Mouse (Mus musculus) midbrain, embryonic 16.5 days (tissue): ENCODE results near the gene Dnajb13. TPM values are rescaled to one million over a fixed set of nuclear protein-coding genes. Genes with fewer than 3 reads are reported as not detected.

Experiments
- ATAC-seq: fragments of 200-750 bp; cut with Nextera tagmentation; 2 replicates; pipeline ENCODE4 v1.8.0; 2017; ENCODE audit warnings: moderate TSS enrichment
- H3K27ac ChIP-seq: fragments of 300-500 bp; sonication (generic); 2 replicates; pipeline ENCODE4 v1.5.1; 2014; ENCODE audit warnings: mild to moderate bottlenecking, low read length, mixed read lengths
- H3K27me3 ChIP-seq: fragments of 300-500 bp; sonication (generic); 2 replicates; pipeline ENCODE4 v1.6.1; 2014; ENCODE audit warnings: low read depth, low read length, mixed read lengths; ENCODE audit not compliant: control insufficient read depth, insufficient read depth
- H3K36me3 ChIP-seq: fragments of 300-500 bp; sonication (generic); 2 replicates; pipeline ENCODE4 v1.6.1; 2014; ENCODE audit warnings: mild to moderate bottlenecking, low read length, moderate library complexity, mixed read lengths; ENCODE audit not compliant: control insufficient read depth, insufficient read depth
- H3K4me1 ChIP-seq: fragments of 300-500 bp; sonication (generic); 2 replicates; pipeline ENCODE4 v1.6.1; 2014; ENCODE audit warnings: mild to moderate bottlenecking, low read length, mixed read lengths; ENCODE audit not compliant: control insufficient read depth, insufficient read depth
- H3K4me2 ChIP-seq: fragments of 300-500 bp; sonication (generic); 2 replicates; pipeline ENCODE4 v1.6.1; 2014; ENCODE audit warnings: mild to moderate bottlenecking, low read length, mixed read lengths
- H3K4me3 ChIP-seq: fragments of 300-500 bp; sonication (generic); 2 replicates; pipeline ENCODE4 v1.5.1; 2014; ENCODE audit warnings: low read depth, mild to moderate bottlenecking, low read length, moderate library complexity, mixed read lengths
- H3K9ac ChIP-seq: fragments of 300-500 bp; sonication (generic); 2 replicates; pipeline ENCODE4 v1.6.1; 2014; ENCODE audit warnings: low read depth, low read length, mixed read lengths
- H3K9me3 ChIP-seq: fragments of 300-500 bp; sonication (generic); replicated peaks from 2 replicates; pipeline ENCODE4 v1.6.1; 2014; ENCODE audit warnings: mild to moderate bottlenecking, low read length, mixed read lengths; ENCODE audit not compliant: control insufficient read depth, poor library complexity, severe bottlenecking
- WGBS: fragments of 180-500 bp; shearing (Covaris S2); extraction: QIAGEN DNeasy Blood & Tissue Kit; methylation state at CpG from one replicate; pipeline ENCODE4 v1.1.7; 2014; 5-methylcytosine and 5-hydroxymethylcytosine counted together
- polyA plus RNA-seq: library from polyadenylated mRNA; unstranded; fragments of >200 nt; fragmentation: Nextera tagmentation; extraction: Ambion mirVana; gene quantifications from 2 replicates; pipeline ENCODE4 v1.2.1, GENCODE M21; 2015

The Dnajb13 gene
- 3.9 and 4.4 TPM in 2 replicates for polyA plus RNA-seq

DNA sequence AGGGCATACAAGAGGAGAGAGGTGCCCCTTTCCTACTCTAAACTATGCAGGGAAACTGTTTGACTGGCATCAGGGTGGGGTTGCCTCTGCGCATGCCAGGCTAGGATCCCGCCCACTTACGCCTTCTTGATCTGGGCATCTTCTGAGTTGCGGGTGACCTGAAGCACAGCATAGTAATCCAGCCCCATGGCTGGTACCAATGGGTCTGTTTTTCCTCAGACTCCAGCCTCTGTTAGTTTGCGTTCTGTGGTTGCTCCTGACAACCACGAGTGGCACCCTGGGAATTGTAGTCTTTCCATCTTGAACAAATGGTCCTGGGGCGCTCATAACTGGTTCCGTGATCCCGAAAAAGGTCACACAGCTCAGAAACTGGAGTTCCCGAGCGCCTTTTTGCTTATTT, at the start of gene Dnajb13:
TSS of gene Dnajb13 (minus strand) at position 388 of the 400 bp plus-strand sequence.
- Histone ChIP-seq H3K27ac (no peak within 1 kb of the TSS), H3K9ac (no peak within 1 kb of the TSS), H3K27me3 (no peaks in the 10 kb centered on the region), H3K4me1 (no peaks in the 10 kb centered on the region), H3K36me3 (no peaks in the 10 kb centered on the region), H3K4me3 (no peak within 1 kb of the TSS), H3K9me3 (no peaks in the 10 kb centered on the region), H3K4me2 (peak within 1 kb of the TSS; percentile 1)
- 48% methylated on average over 11 of the region's 11 CpGs for WGBS
- ATAC-seq = peak; percentile 71

- Histone ChIP-seq H3K9me3 (no peaks in the 10 kb centered on the region), H3K9ac (no peak overlapping the region), H3K4me3 (no peak overlapping the region), H3K36me3 (0 out of 2 replicates have a peak, but pooled peaks cover 3% of the 10 kb centered on the region), H3K4me1 (peaks cover 3% of the 10 kb centered on the region; the same call in 1 of the 2 replicates), H3K4me2 (no peak overlapping the region), H3K27me3 (no peaks in the 10 kb centered on the region), H3K27ac (peak overlapping the region; percentile 76)
- peak; percentile 39; the same call in 1 of the 2 replicates for ATAC-seq
- 33% methylated on average over 11 of the region's 11 CpGs for WGBS
Measured at GRCm38 (mm10) chr7:100561861-100562587, 47.3 kb upstream of the Dnajb13 start.

- Histone ChIP-seq H3K4me1 (peaks cover 16% of the 10 kb centered on the region; the same call in 1 of the 2 replicates), H3K36me3 (no peaks in the 10 kb centered on the region), H3K27me3 (no peaks in the 10 kb centered on the region), H3K9me3 (no peaks in the 10 kb centered on the region), H3K4me3 (no peak overlapping the region), H3K4me2 (no peak overlapping the region), H3K27ac (no peak overlapping the region), H3K9ac (no peak overlapping the region)
- ATAC-seq = no peak
- 82% methylated on average over 4 of the region's 4 CpGs for WGBS
Measured at GRCm38 (mm10) chr7:100559331-100559730, 44.6 kb upstream of the Dnajb13 start.

DNA sequence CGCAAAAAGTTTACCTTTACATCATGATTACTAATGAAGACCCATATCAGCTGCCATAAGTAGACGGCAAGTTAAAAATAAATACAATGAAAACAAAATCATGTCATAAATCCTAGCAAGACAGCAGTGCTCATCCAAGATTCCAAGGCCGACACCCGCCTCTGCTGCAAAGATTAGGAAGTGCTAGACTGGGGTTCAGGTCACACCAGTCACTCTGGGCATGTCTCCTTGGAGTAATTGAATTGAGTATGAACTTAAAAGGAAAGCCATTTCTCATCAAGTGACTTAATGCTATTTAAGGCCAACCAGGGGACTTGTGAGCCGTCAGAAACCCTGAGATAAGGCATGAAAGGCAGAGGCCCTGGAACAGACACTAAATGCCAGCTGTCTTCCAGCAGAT, 42.5 kb upstream of the Dnajb13 start:
- Histone ChIP-seq H3K4me1 (peaks cover 14% of the 10 kb centered on the region; the same call in 1 of the 2 replicates), H3K4me3 (no peak overlapping the region), H3K9me3 (no peaks in the 10 kb centered on the region), H3K4me2 (no peak overlapping the region), H3K27ac (no peak overlapping the region), H3K9ac (no peak overlapping the region), H3K27me3 (no peaks in the 10 kb centered on the region), H3K36me3 (no peaks in the 10 kb centered on the region)
- no peak for ATAC-seq
- 85% methylated on average over 5 of the region's 5 CpGs for WGBS

DNA sequence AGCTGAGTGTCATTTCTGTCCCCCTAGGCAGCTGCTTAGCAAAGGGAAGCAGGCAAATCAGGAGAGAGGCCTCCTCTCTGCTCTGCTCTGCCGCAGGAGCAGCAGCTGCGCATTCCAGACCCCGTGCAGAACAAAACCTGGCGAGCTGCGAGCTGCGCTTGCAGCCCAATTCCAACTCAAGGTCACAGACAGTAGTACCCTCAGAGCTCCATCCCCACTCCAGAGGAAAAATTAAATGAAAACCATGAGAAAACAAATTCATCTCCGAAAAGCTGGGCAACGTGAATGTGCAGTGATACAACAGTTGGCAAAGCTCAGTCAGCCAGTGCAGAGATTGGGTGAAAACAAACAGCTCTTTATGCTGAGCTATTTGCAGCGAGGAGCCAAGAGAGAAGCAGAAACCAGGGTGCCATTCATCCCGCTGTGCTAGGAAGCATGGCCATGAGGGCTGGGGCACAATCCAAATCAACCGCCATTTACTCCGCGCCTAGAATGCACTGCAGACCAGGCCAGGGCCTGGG, 40.7 kb upstream of the Dnajb13 start:
- peak; percentile 91 for ATAC-seq
- Histone ChIP-seq H3K36me3 (no peaks in the 10 kb centered on the region), H3K4me1 (peaks cover 13% of the 10 kb centered on the region; the same call in 1 of the 2 replicates), H3K9ac (peak overlapping the region; percentile 52; the same call in 1 of the 2 replicates), H3K9me3 (no peaks in the 10 kb centered on the region), H3K4me3 (no peak overlapping the region), H3K4me2 (peak overlapping the region; percentile 26), H3K27me3 (no peaks in the 10 kb centered on the region), H3K27ac (peak overlapping the region; percentile 91)
- 16% methylated on average over 13 of the region's 13 CpGs for WGBS

DNA sequence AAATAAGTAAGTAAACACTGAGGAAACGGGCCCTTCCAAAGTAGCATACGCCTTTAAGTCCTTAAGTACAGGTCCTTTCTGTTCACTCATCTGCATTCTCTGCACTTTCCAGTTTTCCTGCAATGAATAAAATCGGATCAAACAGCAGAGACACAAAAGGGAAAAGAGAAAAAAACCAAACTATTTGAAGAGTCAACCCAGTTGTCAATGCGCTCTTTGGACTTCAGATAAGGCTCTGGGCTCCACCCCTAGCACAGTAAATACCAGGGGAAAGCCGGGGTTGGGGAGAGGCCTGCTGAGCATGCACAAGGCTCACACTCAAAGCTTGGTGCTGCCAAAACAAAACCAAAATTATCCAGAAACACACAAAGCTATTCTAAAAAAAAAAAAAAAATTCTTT, 40.2 kb upstream of the Dnajb13 start:
- H3K9ac ChIP-seq = no peak overlapping the region
- peak overlapping the region; percentile 91 for H3K27ac ChIP-seq
- no peaks in the 10 kb centered on the region for H3K27me3 ChIP-seq
- H3K9me3 ChIP-seq = no peaks in the 10 kb centered on the region
- WGBS = 34% methylated on average over 5 of the region's 5 CpGs
- H3K4me2 ChIP-seq = no peak overlapping the region
- peaks cover 13% of the 10 kb centered on the region; the same call in 1 of the 2 replicates for H3K4me1 ChIP-seq
- peak; percentile 57 for ATAC-seq
- no peak overlapping the region for H3K4me3 ChIP-seq
- no peaks in the 10 kb centered on the region for H3K36me3 ChIP-seq

- H3K9ac ChIP-seq = peak overlapping the region; percentile 7; the same call in 1 of the 2 replicates
- H3K4me2 ChIP-seq = no peak overlapping the region
- ATAC-seq = no peak
- no peak overlapping the region for H3K27ac ChIP-seq
- H3K9me3 ChIP-seq = no peaks in the 10 kb centered on the region
- no peaks in the 10 kb centered on the region for H3K27me3 ChIP-seq
- H3K4me3 ChIP-seq = no peak overlapping the region
- 49% methylated on average over 5 of the region's 5 CpGs for WGBS
- peaks cover 6% of the 10 kb centered on the region for H3K36me3 ChIP-seq
- peaks cover 9% of the 10 kb centered on the region; the same call in 1 of the 2 replicates for H3K4me1 ChIP-seq
Measured at GRCm38 (mm10) chr7:100550338-100551007, 35.7 kb upstream of the Dnajb13 start.

- Histone ChIP-seq H3K36me3 (peaks cover 6% of the 10 kb centered on the region), H3K4me2 (no peak overlapping the region), H3K27me3 (no peaks in the 10 kb centered on the region), H3K4me3 (no peak overlapping the region), H3K9me3 (no peaks in the 10 kb centered on the region), H3K4me1 (peaks cover 2% of the 10 kb centered on the region; the same call in 1 of the 2 replicates), H3K27ac (no peak overlapping the region), H3K9ac (no peak overlapping the region)
- no peak for ATAC-seq
- WGBS = 92% methylated on average over 3 of the region's 3 CpGs
Measured at GRCm38 (mm10) chr7:100549796-100550195, 35.0 kb upstream of the Dnajb13 start.

DNA sequence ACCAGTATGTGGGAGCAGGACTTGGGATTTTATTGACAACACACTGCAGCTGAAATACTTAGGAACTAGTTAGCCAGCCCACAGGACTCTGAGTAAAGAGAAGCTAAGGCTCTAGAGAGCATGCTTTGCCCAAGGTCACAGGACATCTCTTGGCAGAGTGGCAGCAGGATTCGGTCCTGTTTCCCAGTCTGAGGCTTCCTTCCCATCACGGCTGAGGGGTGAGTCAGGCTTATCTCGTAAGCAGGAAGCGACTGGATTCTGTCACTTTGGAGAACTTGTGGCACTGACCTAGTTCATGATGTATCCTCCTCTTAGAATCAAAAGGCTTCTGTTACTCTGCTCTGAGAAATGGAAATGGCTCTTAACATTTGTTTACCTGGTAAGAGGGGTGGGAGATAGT, 32.9 kb upstream of the Dnajb13 start:
- 84% methylated on average over 4 of the region's 4 CpGs for WGBS
- ATAC-seq = no peak
- no peak overlapping the region for H3K27ac ChIP-seq
- H3K27me3 ChIP-seq = no peaks in the 10 kb centered on the region
- no peaks in the 10 kb centered on the region for H3K9me3 ChIP-seq
- H3K4me2 ChIP-seq = no peak overlapping the region
- H3K9ac ChIP-seq = no peak overlapping the region
- H3K4me1 ChIP-seq = no peaks in the 10 kb centered on the region
- no peak overlapping the region for H3K4me3 ChIP-seq
- H3K36me3 ChIP-seq = peaks cover 6% of the 10 kb centered on the region
